Mouse (Mus musculus) erythroblast, adult 5-6 weeks (primary cell): ENCODE results near the gene Galnt7. TPM values are rescaled to one million over a fixed set of nuclear protein-coding genes. Genes with fewer than 3 reads are reported as not detected.

Experiments
- ATAC-seq: replicated peaks from 2 replicates; pipeline ENCODE4 v1.8.0; 2016; ENCODE audit warnings: moderate number of reproducible peaks, mild to moderate bottlenecking, moderate TSS enrichment, inconsistent platforms; ENCODE audit not compliant: poor library complexity, low FRiP score, severe bottlenecking
- total RNA-seq, 2 experiments: library from RNA; stranded (forward) in 1 of 2; stranded (reverse) in 1 of 2; fragments of 150-400 nt in 1 of 2; fragments of 200-764, 138-1000 nt in 1 of 2; gene quantifications; 2 replicates each; pipeline versions ENCODE4 v1.2.3 to v1.2.4; 2015 to 2017; ENCODE audit warnings: low replicate concordance in 2 of 2

Gene Galnt7
- total RNA-seq (2015; ENCODE audit: low replicate concordance) (3.3 and 4.6 TPM in 2 replicates), total RNA-seq (2017; ENCODE audit: low replicate concordance) (1.3 and 2.2 TPM in 2 replicates)

DNA sequence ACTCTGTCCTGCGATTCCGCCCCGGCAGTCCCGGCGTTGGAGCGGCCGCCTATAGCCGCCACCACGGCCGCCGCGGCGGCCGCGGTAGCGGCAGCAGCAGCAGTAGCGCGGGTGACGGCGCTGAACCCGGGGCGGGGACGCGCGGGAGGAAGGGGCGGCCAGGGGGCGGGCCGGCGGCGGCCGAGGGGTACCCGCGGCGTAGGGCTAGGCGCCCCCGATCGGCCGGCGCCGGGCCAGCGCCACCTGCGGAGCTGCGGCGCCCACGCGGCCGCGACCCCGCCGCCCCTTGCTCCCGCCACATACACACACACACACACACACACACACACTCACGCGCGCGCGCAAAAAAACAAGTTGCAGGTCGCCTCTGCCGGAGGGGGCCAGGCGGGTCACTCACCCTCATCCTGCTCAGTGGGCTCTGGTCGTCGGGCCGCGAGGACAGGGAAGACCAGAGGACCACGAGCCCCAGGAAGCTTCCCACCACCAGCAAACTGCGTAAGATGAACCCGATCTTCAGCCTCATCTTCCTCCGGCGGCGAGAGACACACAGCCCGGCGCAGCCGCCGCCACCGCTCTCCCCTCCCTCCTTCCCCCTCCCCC is at the start of gene Galnt7:
Gene Galnt7, minus strand, starts transcription at position 577 of the 600 bp plus-strand sequence.
- no peak for ATAC-seq

DNA sequence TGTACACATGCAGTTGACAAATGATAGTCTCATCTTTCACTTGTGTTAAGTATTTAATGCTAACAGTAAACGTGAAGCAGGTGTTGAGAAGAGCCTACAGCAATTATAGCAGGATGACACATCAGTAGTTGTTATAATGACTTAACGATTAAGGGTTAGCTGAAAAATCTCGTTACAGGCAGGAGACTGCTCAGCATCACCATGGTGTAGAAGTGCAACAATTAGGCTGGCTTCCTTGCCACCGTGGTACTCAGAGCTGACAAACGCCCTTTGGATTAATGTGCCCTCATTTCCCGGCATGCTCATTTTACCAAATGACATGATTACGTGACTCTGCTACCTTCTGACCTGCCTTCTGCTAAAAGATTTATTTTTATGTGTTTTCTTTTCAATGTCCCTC is 35.8 kb upstream of the Galnt7 start:
- ATAC-seq: no peak

DNA sequence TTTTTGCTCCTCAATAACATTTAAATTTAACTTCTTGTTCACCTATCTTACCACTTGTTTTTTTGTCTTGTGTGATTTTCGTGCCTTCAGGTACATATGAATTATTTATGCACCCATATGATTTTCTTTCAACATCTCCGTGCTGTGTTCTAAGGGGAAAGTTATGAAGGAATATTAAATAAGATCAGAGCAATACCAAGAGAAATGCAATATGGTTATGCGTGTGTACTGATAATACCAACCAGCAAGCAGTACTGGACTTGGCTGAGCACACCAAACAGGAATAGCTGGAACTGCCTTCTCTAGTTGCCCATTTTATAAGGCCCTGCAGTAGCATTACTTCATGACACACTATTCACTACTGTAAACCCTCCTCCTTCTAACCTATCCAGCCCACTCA is 33.0 kb upstream of the Galnt7 start:
- no peak for ATAC-seq

DNA sequence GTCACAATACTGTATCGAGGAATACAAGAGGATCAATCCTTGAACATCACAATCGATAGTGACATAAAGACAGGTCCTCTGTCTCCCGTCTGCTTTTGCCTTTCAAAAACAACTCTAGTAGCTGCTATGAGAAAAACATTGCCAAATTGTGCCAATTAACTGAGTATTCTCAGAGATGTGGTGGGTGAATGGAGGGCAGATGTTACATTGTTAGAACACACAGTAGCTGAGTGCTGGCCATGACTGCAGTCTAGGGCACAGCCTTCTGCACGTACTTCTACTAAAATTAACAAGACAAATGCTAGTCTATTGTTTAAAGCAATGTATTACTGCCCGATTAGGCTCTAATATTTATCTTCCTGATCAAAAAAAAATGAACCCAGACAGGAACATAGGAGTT is 27.2 kb upstream of the Galnt7 start:
- no peak for ATAC-seq

DNA sequence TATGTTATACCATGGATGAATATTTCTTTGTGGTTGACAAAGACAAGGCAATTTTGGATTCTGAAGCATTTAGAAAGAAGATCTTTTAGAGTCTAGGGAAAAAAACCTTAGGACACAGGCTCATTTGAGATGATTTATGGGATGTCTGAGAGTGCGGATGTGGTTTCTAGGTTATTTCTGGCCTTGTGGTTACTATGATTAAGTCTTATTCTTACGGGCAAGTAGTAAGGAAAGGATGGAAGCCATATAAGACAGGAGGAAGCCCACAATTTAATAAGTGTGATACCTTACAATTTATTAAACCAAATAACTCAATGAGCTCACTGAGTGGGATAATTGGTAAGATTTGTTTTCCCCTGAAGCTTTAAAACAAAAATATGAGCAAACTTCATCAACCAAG is 11.3 kb upstream of the Galnt7 start:
- no peak for ATAC-seq

DNA sequence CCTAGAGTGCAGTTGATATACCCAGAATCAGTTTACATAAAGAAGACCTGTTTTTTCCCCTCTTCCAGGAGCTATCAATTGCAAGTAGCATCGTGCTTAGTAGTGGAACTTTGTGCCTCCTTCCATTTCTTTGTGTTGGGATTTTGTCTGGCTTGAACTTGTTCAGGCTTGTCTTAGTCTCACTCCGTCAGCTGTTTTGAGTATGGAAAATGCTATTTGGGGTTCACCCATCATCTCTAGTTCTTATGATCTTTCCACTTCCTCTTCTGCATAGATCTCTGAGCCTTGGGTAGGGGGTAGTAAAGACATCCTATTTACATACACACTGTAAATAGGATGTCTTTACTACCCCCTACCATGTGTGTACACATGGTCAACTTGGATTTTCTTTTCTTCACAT is 7.2 kb upstream of the Galnt7 start:
- ATAC-seq: no peak

DNA sequence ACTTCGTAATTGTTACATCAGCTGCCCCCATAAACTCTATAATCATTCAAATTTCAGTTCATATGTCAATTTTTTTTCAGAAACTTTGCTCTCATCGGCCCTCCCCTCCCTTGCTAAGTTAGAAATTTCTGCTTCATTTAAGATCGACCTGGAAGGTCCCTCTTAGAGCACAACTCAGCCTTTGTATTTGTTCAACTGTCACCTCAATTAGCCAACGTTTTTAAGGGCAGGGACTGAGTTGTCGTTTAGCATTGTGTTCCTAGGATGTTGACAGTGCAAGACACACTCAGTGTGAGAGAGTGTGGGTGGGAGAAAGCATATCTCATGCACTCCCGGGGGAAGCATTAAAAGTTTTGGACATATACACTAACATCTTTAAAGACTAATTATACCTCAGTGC is 3.6 kb upstream of the Galnt7 start:
- ATAC-seq: no peak

DNA sequence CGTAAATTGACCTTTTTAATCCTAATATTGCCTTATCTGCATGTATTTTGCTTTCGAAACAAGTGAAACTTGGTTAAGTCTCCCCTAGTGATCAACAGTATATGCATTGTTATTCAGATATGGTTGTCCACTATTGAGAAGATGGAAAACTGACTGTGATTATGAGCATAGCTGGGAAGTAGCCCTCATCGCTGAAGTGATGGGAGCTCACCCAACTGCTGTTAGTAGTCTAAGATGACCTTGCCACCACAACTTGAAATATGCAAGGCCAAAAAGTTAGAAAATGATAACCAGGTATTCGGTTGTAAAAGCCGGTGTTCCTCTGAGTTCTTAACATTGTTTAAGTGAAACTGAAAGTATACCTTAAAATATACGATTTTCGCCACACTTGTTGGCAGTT is 1.3 kb upstream of the Galnt7 start:
- no peak for ATAC-seq

DNA sequence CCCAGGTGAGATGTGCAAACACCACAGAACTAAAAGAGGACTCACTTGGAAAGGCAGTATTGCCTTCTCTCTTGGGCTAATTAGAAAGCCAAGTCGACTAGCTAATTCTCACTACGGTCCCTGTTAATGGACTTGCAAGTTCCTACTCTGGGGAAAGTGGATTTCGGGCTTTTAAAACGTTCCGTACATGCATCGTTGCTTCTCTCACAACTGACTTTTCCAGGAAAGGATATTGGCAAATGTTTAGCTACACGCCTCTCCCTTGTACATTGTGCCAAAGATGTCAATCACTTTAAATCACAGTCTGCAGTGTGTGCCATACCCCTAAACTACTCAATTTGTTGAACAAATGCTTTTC is 915 bp upstream of the Galnt7 start:
- no peak for ATAC-seq

DNA sequence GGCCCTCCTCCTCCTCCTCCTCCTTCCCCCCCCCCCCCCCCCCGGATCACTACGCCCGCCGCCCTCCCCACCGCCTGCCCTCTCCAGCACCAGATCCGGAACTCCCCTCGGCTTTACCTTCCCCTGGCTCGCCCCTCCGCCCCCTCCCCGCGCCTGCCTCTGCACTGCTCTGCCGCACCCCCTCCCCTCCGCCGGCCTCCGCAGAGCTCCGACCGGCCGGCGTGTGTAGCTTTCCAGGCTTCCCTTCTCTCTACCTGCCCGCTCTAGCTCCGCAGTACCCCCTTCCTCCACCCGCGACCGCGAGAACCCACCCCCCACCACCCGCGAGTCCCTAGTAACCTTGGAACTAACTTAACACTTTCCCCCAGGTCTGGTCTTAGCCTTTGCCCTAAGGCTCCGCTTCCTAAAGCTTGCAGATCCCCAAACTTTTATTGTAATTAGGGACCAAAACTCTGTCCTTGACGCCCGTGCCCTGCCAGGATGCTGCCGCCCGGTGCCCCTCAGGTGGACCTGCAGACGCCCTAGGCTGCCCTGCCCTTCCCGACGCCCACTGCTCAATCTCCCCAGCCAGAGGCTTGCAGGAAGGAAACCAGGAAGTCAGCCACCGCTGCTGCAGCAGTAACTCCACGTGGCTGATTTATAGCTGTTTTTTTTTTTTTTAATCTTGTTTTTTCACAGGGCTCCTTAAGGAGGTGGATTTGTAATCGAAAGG is 380 bp upstream of the Galnt7 start:
- ATAC-seq: no peak

DNA sequence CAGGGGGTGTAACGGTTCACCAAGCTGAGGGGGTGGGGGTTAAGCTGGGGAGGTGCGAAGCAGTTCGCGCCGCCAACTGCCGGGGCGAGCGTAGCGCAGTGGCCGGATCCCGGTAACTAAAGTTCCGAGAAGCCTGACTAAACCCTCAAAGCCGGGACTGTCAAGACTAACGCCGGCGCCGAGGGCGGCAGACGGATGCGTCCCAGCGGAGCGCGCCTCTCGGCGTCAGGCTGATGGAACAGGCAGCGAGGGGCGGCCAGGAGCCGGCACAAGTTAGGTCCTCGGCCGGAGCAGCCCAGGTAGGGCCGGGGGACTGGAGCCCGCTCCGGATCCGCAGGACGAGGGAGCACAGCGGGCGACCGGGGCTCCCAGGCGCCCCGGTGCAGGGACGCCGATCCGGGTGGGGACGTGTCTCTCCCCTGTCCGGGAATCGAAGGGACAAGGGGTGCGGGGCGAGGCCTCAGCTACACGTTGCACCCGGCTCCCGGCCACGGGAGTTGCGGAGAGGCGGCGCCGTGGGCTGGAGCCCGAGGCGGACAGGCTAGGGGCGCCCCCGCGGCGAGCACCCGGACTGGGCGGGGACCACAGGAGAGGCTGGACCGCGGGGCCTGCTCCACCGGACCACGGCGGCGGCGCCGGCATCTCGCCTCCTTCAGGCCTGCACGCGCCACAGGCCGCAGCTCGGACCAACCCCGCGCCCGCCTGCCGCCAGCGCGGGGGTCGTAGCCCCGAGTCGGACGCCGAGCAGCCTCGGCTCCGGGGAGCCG is 960 bp downstream of the Galnt7 start:
- ATAC-seq: no peak

DNA sequence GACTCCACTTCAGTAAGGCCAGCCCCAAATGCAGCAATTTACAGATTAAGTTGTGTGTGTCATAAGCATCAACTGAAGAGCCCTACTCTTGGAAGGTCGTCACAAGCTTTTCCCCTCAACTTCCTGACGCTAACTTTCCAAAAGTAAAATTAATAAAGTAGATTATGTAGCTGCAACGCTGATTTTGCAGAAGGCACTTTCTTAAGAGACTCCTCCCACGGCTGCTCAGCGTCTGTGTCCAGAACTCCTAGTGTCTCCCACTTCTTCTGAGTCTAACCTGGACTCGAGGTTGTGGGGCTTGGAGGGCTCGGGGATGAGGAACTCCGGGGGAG is 1.5 kb downstream of the Galnt7 start:
- ATAC-seq: no peak

DNA sequence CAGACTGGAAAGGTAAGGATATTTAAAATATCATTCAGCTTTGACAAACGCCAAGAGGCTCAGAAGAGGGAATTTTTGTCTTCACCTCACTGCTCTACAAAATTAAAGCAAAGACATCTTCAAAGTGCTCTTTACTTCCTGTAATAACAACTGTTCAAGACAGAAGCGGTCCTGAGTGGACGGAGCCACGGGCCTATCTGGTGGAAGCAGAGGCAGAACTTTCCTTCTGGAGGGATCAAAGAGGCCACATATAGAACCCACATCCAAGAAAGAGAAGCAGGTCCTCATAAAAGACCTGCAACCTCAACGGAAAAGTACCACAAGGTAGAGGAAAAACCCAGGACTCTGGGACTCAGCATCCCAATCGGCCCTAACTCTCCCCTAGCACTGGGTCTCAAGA is 2.6 kb downstream of the Galnt7 start:
- no peak for ATAC-seq

DNA sequence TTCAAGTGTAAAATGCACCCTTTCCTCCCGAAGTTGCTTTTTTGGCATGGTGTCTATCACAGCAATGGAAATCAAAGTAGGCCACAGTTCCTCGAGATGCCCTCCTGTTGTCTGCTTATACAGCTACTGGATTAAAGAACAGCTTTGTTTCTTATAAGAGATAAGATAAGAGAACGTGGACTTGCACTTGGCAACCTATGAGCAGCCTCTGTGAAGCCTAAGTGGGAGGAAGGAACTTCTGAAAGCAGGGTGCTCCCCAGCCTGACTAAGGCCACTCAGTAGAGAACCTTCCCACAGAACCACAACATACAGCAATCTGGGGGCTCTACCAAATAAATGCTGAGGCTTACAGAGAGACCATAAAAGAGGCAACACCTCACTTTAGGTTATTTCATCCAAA is 5.3 kb downstream of the Galnt7 start:
- no peak for ATAC-seq

DNA sequence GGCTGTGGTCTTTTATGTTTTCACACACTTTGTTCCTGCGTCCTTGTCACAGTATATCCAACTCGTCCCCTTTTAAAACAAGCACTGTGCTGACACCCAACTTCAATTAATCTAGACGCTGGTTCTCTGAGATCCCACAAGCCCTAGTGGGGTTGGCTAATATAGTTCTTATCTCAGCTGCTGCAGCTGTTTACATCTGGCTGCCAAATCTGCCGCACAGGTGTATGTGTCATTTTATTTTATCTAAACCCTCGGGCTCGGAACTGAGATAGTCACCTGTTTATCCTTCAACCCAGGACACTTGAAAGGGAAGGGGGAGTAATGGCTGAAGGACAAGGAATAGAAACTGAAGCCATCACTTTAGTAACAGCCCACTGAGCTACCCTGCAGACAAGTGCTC is 8.6 kb downstream of the Galnt7 start:
- no peak for ATAC-seq

DNA sequence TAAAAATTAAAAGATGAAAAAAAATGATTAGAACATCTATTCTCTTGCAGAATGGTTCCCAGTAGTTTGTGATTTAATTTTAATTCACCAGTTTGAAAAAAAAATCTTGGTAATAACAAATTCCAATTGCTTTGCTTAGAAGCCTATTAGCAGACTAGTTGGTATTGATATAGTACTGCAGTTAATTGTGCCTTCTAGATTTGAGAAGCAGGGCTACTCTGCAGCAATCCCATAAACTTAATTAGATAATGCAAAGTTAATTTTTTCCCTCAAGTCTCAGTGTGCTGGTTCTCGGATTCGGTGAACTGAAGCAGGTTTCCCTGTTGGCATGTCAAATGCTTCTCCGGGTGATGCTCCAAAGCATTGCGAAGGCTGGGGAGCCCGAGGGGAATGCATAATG is 10.1 kb downstream of the Galnt7 start:
- no peak for ATAC-seq

DNA sequence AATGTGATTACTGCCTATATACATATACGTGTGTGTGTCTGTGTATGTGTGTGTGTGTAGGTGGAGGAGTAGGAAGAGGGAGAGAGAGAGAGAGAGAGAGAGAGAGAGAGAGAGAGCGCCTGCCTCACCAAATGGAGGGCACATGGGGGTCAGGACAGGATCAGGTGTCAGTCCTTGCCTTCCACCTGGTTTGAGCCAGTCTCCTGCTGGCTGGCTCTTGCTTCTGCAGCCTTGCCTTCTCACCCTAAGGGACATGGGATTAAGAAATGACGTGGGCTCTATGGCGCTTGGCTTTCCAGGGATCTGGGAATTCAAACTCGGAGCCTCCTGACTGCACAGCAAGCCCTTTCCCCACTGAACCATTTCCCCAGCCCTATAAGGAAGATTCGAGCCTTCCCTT is 13.9 kb downstream of the Galnt7 start:
- no peak for ATAC-seq

DNA sequence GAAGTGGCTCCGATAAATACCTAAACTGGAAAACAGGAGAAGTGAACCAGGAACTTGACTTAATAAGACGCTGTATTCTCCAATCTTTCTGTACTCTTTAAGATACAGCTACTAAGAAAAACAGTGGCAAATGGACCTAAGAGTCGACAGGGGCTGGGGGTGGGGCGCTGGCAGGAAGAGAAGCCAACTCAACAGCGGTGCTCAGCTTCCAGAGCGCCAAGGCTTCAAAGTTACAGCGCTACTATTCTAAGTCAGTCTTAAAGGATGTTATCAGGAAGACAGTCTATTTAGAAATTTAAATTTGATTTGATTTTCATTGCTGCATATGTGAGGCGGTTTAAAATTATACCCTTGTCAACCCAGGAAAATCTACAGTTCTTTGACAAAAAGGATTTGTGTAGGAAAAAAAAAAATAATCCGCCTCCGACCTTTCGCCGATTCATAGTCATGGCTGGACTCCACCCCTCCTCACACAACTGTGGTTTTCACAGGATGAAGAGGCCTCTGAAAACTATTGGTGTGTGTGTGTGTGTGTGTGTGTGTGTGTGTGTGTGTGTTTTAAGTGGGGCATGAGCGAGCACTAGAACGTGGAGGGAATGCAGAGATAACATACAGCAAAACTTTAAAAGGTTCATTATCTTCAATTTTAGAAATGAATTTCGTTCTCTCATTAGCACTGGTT is 15.1 kb downstream of the Galnt7 start:
- ATAC-seq: no peak

DNA sequence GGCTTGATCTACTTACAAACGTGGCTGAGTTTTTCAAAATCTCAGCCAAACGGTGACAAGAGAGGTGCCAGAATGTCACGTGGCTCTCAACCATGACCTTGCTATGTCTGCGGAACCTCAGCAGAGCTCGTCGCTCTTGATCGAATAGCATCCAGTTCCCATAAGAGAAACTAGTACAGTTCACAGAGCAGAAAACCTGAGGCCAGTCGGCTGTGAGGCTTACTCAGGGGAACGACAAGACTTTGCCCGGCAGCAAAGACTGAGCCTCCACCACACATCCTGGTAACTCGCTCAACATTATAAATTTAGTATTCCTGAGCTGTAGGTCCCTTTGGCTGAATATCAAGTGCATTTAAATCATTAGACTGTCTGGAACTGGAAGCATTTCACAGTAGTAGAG is 16.1 kb downstream of the Galnt7 start:
- ATAC-seq: no peak

DNA sequence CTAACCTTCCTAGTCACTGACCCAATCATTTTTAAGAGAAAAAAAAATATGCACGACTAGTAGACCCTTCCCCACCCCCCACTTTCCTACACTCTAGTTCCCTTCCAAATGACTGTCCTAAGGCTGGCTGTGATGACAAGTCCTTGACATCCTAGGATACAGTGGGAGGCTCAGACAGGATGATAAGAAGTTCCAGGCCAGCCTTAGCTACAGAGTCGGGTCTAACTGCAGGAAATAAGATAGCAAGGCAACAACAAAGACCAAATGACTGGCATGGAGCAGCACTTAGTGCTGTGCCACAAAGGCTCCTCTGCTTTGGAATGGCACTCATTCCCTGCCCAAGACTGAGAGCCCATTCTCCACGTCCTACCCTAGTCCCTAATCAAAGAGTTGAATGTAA is 16.6 kb downstream of the Galnt7 start:
- ATAC-seq: no peak

DNA sequence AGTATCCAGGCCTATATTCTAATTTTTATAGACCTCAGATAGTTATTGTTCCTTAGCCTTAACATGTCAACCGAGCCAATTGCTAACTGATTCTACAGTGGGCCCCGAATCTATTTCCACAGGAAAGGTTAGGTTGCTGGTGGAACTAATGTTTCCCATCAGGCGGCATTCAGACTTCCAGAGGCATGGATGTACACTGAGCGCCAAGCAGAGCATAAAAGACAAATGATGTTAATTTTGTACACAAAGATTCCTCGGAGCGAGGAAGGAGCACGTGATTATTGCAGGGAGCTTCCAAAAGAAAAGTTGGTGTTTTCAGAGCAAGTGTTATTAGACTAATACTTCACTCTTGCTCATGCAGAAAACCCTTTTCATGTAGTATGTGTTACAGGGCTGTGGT is 21.1 kb downstream of the Galnt7 start:
- no peak for ATAC-seq
